Mouse (Mus musculus): Measurements from ENCODE around the gene Rnf185.

DNA sequence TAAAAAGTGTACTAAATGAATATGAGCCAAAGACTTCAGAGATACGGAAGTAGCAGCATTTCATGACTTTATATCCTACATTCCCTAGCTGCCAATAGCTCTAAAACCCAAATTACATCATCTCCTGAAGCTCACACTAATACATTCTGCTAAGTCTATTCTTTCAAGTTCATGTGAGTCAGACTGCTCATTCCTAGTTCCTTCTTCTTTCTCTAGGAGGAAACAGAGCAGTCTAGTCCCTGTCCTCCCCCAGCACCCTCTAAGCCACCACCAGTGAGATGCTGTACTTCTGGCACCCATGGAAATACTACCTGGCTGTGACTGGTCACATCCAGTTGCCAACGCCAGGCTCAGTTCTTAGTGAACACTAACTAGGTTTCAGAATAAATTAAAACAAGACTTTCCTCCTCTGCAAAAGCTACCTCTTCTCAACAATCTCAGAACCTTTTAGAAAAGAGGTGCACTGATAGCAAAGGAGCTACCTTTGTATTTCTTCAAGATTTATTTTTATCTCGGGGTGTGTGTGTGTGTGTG, 24.4 kb downstream of the Rnf185 start:
- TF ChIP-seq CTCF (IDR thresholded peaks at IDR 0.05; ENCODE audit: borderline replicate concordance, control insufficient read depth, extremely low read depth, insufficient read depth, low read length, poor library complexity) (no peak), POLR2A (IDR thresholded peaks at IDR 0.05; ENCODE audit: control insufficient read depth, extremely low read depth, insufficient read depth, low read length, poor library complexity) (no peak)
